Mouse (Mus musculus): ENCODE measurements around the gene Ncor2. TPM values are rescaled to one million over a fixed set of nuclear protein-coding genes. Genes with fewer than 3 reads are reported as not detected.

Gene Ncor2
- polyA plus RNA-seq, 1 experiment from 2014 or later, result 36.5 TPM

- WGBS, result 61% methylated on average over 10 of the region's 10 CpGs
- H3K4me3 ChIP-seq (ENCODE audit: low read depth, low read length), result no peak overlapping the region
- ATAC-seq (ENCODE audit: insufficient read depth), result no peak
- no peaks in the 10 kb centered on the region for H3K9me3 ChIP-seq (ENCODE audit: low read depth, low read length)
- no peaks in the 10 kb centered on the region for H3K27me3 ChIP-seq (ENCODE audit: insufficient read depth, low read length)
- H3K4me1 ChIP-seq (ENCODE audit: insufficient read depth), result peaks cover 50% of the 10 kb centered on the region
- no peak overlapping the region for H3K9ac ChIP-seq
- DNase-seq, result no peak
- 0 out of 2 replicates have a peak, but pooled peaks have one; percentile 16 for TF ChIP-seq CTCF (IDR thresholded peaks at IDR 0.05; ENCODE audit: low read depth)
- no peaks in the 10 kb centered on the region for H3K36me3 ChIP-seq (ENCODE audit: insufficient read depth)
- H3K4me2 ChIP-seq, result no peak overlapping the region
- peak overlapping the region; percentile 87; the same call in 1 of the 2 replicates for H3K27ac ChIP-seq (ENCODE audit: low read depth)
Observed at GRCm38 (mm10) chr5:125148173-125148572, 30.8 kb downstream of the Ncor2 start.

GRCm38 (mm10) chr5:125147124-125147523, 31.9 kb downstream of the Ncor2 start:
- WGBS, result 83% methylated on average over 5 of the region's 5 CpGs
- H3K27me3 ChIP-seq (ENCODE audit: insufficient read depth, low read length), result no peaks in the 10 kb centered on the region
- DNase-seq, result no peak
- TF ChIP-seq CTCF (IDR thresholded peaks at IDR 0.05; ENCODE audit: low read depth), result no peak
- H3K27ac ChIP-seq (ENCODE audit: low read depth), result no peak overlapping the region
- no peak for ATAC-seq (ENCODE audit: insufficient read depth)
- no peaks in the 10 kb centered on the region for H3K36me3 ChIP-seq (ENCODE audit: insufficient read depth)
- no peak overlapping the region for H3K4me3 ChIP-seq (ENCODE audit: low read depth, low read length)
- peaks cover 55% of the 10 kb centered on the region for H3K4me1 ChIP-seq (ENCODE audit: insufficient read depth)
- H3K9ac ChIP-seq, result no peak overlapping the region
- H3K9me3 ChIP-seq (ENCODE audit: low read depth, low read length), result no peaks in the 10 kb centered on the region
- no peak overlapping the region for H3K4me2 ChIP-seq

GRCm38 (mm10) chr5:125143114-125143872, 35.7 kb downstream of the Ncor2 start:
- H3K4me1 ChIP-seq (ENCODE audit: insufficient read depth), result peaks cover 57% of the 10 kb centered on the region
- no peak for DNase-seq
- no peaks in the 10 kb centered on the region for H3K27me3 ChIP-seq (ENCODE audit: insufficient read depth, low read length)
- H3K9ac ChIP-seq, result no peak overlapping the region
- H3K4me2 ChIP-seq, result no peak overlapping the region
- H3K9me3 ChIP-seq (ENCODE audit: low read depth, low read length), result no peaks in the 10 kb centered on the region
- peak overlapping the region; percentile 100; the same call in 1 of the 2 replicates for H3K27ac ChIP-seq (ENCODE audit: low read depth)
- WGBS, result 75% methylated on average over 12 of the region's 12 CpGs
- H3K4me3 ChIP-seq (ENCODE audit: low read depth, low read length), result no peak overlapping the region
- ATAC-seq (ENCODE audit: insufficient read depth), result no peak
- TF ChIP-seq CTCF (IDR thresholded peaks at IDR 0.05; ENCODE audit: low read depth), result no peak
- H3K36me3 ChIP-seq (ENCODE audit: insufficient read depth), result no peaks in the 10 kb centered on the region

- WGBS, result 23% methylated on average over 5 of the region's 5 CpGs
- TF ChIP-seq CTCF (IDR thresholded peaks at IDR 0.05; ENCODE audit: low read depth), result peak; percentile 50
- H3K4me1 ChIP-seq (ENCODE audit: insufficient read depth), result peaks cover 63% of the 10 kb centered on the region
- peak overlapping the region; percentile 100 for H3K27ac ChIP-seq (ENCODE audit: low read depth)
- ATAC-seq (ENCODE audit: insufficient read depth), result peak; percentile 4; the same call in 1 of the 2 replicates
- peak overlapping the region; percentile 23; the same call in 1 of the 2 replicates for H3K9ac ChIP-seq
- no peak overlapping the region for H3K4me3 ChIP-seq (ENCODE audit: low read depth, low read length)
- peak overlapping the region; percentile 85 for H3K4me2 ChIP-seq
- peak; percentile 66 for DNase-seq
- no peaks in the 10 kb centered on the region for H3K27me3 ChIP-seq (ENCODE audit: insufficient read depth, low read length)
- no peaks in the 10 kb centered on the region for H3K9me3 ChIP-seq (ENCODE audit: low read depth, low read length)
- H3K36me3 ChIP-seq (ENCODE audit: insufficient read depth), result no peaks in the 10 kb centered on the region
Observed at GRCm38 (mm10) chr5:125141916-125142315, 37.1 kb downstream of the Ncor2 start.

GRCm38 (mm10) chr5:125141525-125141880, 37.5 kb downstream of the Ncor2 start:
- Histone ChIP-seq H3K27me3 (ENCODE audit: insufficient read depth, low read length) (no peaks in the 10 kb centered on the region), H3K27ac (ENCODE audit: low read depth) (peak overlapping the region; percentile 100), H3K9ac (no peak overlapping the region), H3K9me3 (ENCODE audit: low read depth, low read length) (no peaks in the 10 kb centered on the region), H3K4me2 (peak overlapping the region; percentile 85), H3K4me1 (ENCODE audit: insufficient read depth) (peaks cover 67% of the 10 kb centered on the region), H3K4me3 (ENCODE audit: low read depth, low read length) (peak overlapping the region; percentile 21; the same call in 1 of the 2 replicates), H3K36me3 (ENCODE audit: insufficient read depth) (no peaks in the 10 kb centered on the region)
- WGBS, result under 1% methylated on average over 7 of the region's 7 CpGs
- DNase-seq (no peak), ATAC-seq (ENCODE audit: insufficient read depth) (peak; percentile 81)
- TF ChIP-seq CTCF (IDR thresholded peaks at IDR 0.05; ENCODE audit: low read depth), result no peak

GRCm38 (mm10) chr5:125140832-125141524, 38.0 kb downstream of the Ncor2 start:
- peak overlapping the region; percentile 65 for H3K9ac ChIP-seq
- no peaks in the 10 kb centered on the region for H3K27me3 ChIP-seq (ENCODE audit: insufficient read depth, low read length)
- no peaks in the 10 kb centered on the region for H3K36me3 ChIP-seq (ENCODE audit: insufficient read depth)
- H3K27ac ChIP-seq (ENCODE audit: low read depth), result peak overlapping the region; percentile 100
- H3K4me1 ChIP-seq (ENCODE audit: insufficient read depth), result peaks cover 68% of the 10 kb centered on the region
- peak overlapping the region; percentile 39 for H3K4me3 ChIP-seq (ENCODE audit: low read depth, low read length)
- 0 out of 2 replicates have a peak, but pooled peaks have one; percentile 10 for TF ChIP-seq CTCF (IDR thresholded peaks at IDR 0.05; ENCODE audit: low read depth)
- peak overlapping the region; percentile 85 for H3K4me2 ChIP-seq
- no peaks in the 10 kb centered on the region for H3K9me3 ChIP-seq (ENCODE audit: low read depth, low read length)
- WGBS, result 5% methylated on average over 27 of the region's 27 CpGs
- ATAC-seq (ENCODE audit: insufficient read depth) (peak; percentile 88), DNase-seq (peak; percentile 100)

GRCm38 (mm10) chr5:125140151-125140699, 38.8 kb downstream of the Ncor2 start:
- TF ChIP-seq CTCF (IDR thresholded peaks at IDR 0.05; ENCODE audit: low read depth), result no peak
- ATAC-seq (ENCODE audit: insufficient read depth) (peak; percentile 16), DNase-seq (peak; percentile 86)
- Histone ChIP-seq H3K4me1 (ENCODE audit: insufficient read depth) (peaks cover 70% of the 10 kb centered on the region), H3K9ac (peak overlapping the region; percentile 65), H3K4me3 (ENCODE audit: low read depth, low read length) (peak overlapping the region; percentile 39), H3K27ac (ENCODE audit: low read depth) (peak overlapping the region; percentile 100), H3K36me3 (ENCODE audit: insufficient read depth) (no peaks in the 10 kb centered on the region), H3K9me3 (ENCODE audit: low read depth, low read length) (no peaks in the 10 kb centered on the region), H3K27me3 (ENCODE audit: insufficient read depth, low read length) (no peaks in the 10 kb centered on the region), H3K4me2 (peak overlapping the region; percentile 85)
- WGBS, result 6% methylated on average over 19 of the region's 19 CpGs

All from lung, embryonic 14.5 days (tissue).